Mouse (Mus musculus) neural tube, embryonic 13.5 days (tissue): ENCODE measurements around the gene Rps12-ps3. TPM values are rescaled to one million over a fixed set of nuclear protein-coding genes. Genes with fewer than 3 reads are reported as not detected.

ENCODE experiments used
- ATAC-seq: fragments of 200-750 bp; cut with Nextera tagmentation; 2 replicates; pipeline ENCODE4 v1.8.0; 2017; ENCODE audit warnings: low read depth, mild to moderate bottlenecking, moderate TSS enrichment, moderate library complexity
- H3K27ac ChIP-seq: fragments of 300-500 bp; sonication (generic); replicated peaks from 2 replicates; pipeline ENCODE4 v1.5.1; 2015; ENCODE audit warnings: moderate library complexity, mild to moderate bottlenecking, inconsistent platforms
- H3K27me3 ChIP-seq: fragments of 300-500 bp; sonication (generic); 2 replicates; pipeline ENCODE4 v1.6.1; 2015; ENCODE audit warnings: mild to moderate bottlenecking, inconsistent platforms
- H3K36me3 ChIP-seq: fragments of 300-500 bp; sonication (generic); 2 replicates; pipeline ENCODE4 v1.6.1; 2015; ENCODE audit warnings: mild to moderate bottlenecking, inconsistent platforms
- H3K4me1 ChIP-seq: fragments of 300-500 bp; sonication (generic); replicated peaks from 2 replicates; pipeline ENCODE4 v1.6.1; 2015; ENCODE audit warnings: inconsistent platforms
- H3K4me2 ChIP-seq: fragments of 300-500 bp; sonication (generic); 2 replicates; pipeline ENCODE4 v1.6.1; 2015; ENCODE audit warnings: inconsistent platforms, mild to moderate bottlenecking, moderate library complexity
- H3K4me3 ChIP-seq: fragments of 300-500 bp; sonication (generic); 2 replicates; pipeline ENCODE4 v1.5.1; 2015; ENCODE audit warnings: mild to moderate bottlenecking, inconsistent platforms
- H3K9ac ChIP-seq: fragments of 300-500 bp; sonication (generic); 2 replicates; pipeline ENCODE4 v1.6.1; 2015; ENCODE audit warnings: moderate library complexity, mild to moderate bottlenecking, inconsistent platforms
- H3K9me3 ChIP-seq: fragments of 300-500 bp; sonication (generic); 2 replicates; pipeline ENCODE4 v1.6.1; 2016; ENCODE audit warnings: inconsistent platforms
- WGBS: fragments of 180-500 bp; shearing (Covaris S2); methylation state at CpG from one replicate; pipeline ENCODE4 v1.1.7; 2015; 5-methylcytosine and 5-hydroxymethylcytosine counted together
- polyA plus RNA-seq: library from polyadenylated mRNA; unstranded; fragments of >200 nt; fragmentation: Nextera tagmentation; extraction: Ambion mirVana; gene quantifications from 2 replicates; pipeline ENCODE4 v1.2.1, GENCODE M21; 2015

Gene Rps12-ps3
- polyA plus RNA-seq, 1 experiment from 2014 or later, result 12.1 TPM

DNA sequence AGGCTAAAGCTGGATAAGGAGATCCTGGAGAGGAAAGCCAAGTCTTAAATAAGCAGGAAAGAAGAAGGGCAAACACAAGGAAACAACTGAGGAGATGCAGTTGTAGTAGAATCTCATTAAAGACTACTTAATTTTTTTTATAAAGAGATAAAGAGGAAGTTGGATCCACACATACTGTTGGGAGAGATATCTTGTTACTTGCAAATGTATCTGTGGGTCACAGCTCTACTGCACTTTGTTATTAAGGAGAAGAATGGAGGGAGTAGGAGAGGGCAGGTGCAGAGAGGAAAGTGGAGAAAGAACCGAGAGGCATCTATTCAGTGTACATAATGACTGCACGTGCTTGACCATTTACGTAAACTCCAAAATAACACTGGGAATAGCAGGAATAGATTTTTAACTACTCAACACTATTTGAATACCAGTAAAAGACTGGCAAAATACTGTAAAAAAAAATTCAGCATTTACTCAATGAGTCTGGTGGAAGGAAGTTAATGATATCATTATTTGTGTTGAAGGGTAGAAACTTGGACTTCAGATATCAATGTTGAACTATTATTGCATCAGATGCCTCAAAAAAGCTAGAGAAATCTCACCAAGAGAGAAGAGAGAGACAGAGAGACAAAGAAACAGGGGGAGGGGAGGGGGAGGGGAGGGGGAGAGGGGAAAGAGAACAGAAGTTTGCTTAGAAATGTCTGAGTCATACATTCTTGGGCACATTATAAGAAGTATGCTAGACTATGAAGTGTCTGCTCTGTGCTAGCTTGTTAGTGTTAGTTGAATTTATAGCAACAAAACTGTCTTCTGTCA, 16.0 kb downstream of the Rps12-ps3 start:
- WGBS, result 80% methylated on average over 3 of the region's 3 CpGs
- Histone ChIP-seq H3K36me3 (no peaks in the 10 kb centered on the region), H3K27me3 (no peaks in the 10 kb centered on the region), H3K27ac (no peak overlapping the region), H3K9me3 (no peaks in the 10 kb centered on the region), H3K4me1 (peaks cover 21% of the 10 kb centered on the region), H3K4me2 (no peak overlapping the region), H3K4me3 (no peak overlapping the region), H3K9ac (no peak overlapping the region)
- ATAC-seq, result no peak

DNA sequence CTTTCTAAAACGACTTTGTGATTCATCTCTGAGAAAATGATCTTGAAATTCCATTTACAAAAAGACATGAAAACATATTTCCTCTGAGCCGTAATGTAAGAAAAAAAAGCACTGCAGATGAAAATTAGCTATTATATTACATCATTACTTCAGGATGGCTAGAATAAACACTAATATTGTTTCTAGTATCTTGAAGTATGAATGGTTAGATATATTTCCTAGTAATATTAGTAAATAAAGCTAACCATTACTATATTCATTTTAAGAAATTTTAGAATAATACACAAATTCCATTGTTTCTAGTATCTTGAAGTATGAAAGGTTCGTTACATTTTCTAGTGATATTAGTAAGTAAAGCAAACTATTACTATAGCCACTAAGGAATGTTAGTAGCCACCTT, 17.8 kb downstream of the Rps12-ps3 start:
- H3K27me3 ChIP-seq, result no peaks in the 10 kb centered on the region
- no peak overlapping the region for H3K4me2 ChIP-seq
- 82% methylated on average over 3 of the region's 3 CpGs for WGBS
- no peak overlapping the region for H3K4me3 ChIP-seq
- no peak for ATAC-seq
- H3K4me1 ChIP-seq, result peaks cover 40% of the 10 kb centered on the region
- H3K9me3 ChIP-seq, result no peaks in the 10 kb centered on the region
- H3K9ac ChIP-seq, result no peak overlapping the region
- no peaks in the 10 kb centered on the region for H3K36me3 ChIP-seq
- no peak overlapping the region for H3K27ac ChIP-seq

DNA sequence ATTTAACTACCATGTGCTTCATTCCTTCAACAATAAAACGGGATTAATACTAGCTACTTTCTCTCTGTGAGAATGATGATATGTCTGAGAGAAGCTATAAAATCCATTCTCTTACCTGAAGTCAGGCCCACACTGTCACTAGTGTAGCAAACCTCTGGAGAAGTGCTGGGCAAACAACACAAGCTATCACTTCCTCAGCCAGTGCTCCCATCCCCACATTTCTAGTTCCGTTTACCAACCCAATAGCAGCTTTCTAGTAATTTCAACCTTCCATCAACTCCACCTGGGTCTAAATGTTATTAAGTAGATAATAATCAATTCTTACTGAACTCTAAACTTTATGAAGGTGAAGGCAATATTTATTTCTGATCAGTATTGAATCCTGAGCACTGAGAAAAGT, 20.9 kb downstream of the Rps12-ps3 start:
- H3K4me3 ChIP-seq, result peak overlapping the region; percentile 79
- no peaks in the 10 kb centered on the region for H3K9me3 ChIP-seq
- no peak for ATAC-seq
- H3K27ac ChIP-seq, result no peak overlapping the region
- H3K9ac ChIP-seq, result peak overlapping the region; percentile 54
- H3K36me3 ChIP-seq, result no peaks in the 10 kb centered on the region
- H3K4me2 ChIP-seq, result peak overlapping the region; percentile 100
- no peaks in the 10 kb centered on the region for H3K27me3 ChIP-seq
- peaks cover 48% of the 10 kb centered on the region for H3K4me1 ChIP-seq
- 36% methylated on average over 2 of the region's 2 CpGs for WGBS

DNA sequence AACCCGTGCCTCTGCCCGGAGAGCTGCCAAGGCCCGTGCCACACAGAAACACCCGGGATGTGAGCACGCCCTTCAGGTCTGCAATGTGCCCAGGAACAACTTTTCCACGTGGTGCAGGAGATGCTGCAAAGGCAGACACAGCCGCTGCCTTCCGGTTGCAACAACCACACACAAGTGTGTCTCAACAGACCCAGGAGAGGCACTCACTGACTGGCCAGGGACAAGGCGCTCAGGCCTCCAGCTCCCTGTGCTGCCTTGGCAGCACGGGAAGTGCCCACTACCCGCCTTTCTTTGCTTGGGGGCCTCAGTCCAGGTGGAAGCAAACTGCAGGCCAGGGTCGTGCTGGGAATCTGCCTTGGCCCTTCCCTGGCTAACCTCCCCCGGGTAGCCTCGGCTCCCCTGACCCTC, 22.2 kb downstream of the Rps12-ps3 start:
- H3K9ac ChIP-seq, result peak overlapping the region; percentile 87
- H3K4me2 ChIP-seq, result peak overlapping the region; percentile 100
- H3K27ac ChIP-seq, result no peak overlapping the region
- no peaks in the 10 kb centered on the region for H3K36me3 ChIP-seq
- under 1% methylated on average over 14 of the region's 14 CpGs for WGBS
- ATAC-seq, result no peak
- no peaks in the 10 kb centered on the region for H3K27me3 ChIP-seq
- no peaks in the 10 kb centered on the region for H3K9me3 ChIP-seq
- H3K4me1 ChIP-seq, result peaks cover 48% of the 10 kb centered on the region
- peak overlapping the region; percentile 79 for H3K4me3 ChIP-seq

DNA sequence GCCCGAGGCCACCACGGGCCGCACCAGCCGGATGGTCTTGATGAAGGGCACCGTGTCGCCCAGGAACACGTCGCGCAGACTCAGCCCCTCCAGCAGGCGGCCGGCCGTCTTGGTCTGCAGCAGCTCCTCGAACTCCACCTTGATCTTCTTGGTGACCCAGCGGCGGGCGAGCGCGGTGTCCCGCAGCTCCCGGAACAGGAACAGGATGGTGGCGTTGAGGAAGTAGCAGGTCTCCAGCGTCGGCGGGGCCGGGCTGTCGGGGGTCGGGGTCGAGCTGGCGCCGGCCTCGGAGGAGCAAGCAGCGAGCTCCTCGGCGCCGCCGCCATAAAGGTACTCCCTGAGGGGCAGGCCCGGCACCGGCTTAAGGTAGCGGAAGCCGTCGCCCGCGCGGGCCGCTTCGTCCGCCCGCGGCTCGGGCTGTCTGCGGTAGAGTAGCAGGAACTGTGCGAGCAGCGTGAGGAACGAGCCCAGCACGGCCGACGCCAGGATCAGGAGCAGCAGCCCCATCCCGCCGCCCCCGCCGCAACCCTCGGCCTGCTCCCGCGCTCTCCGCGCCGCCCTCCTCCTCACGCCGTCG, 23.1 kb downstream of the Rps12-ps3 start:
- no peaks in the 10 kb centered on the region for H3K9me3 ChIP-seq
- peak overlapping the region; percentile 100 for H3K4me2 ChIP-seq
- H3K4me3 ChIP-seq, result peak overlapping the region; percentile 79
- ATAC-seq, result peak; percentile 66
- H3K9ac ChIP-seq, result peak overlapping the region; percentile 87
- 0% methylated on average over 65 of the region's 70 CpGs for WGBS
- peaks cover 48% of the 10 kb centered on the region for H3K4me1 ChIP-seq
- H3K36me3 ChIP-seq, result no peaks in the 10 kb centered on the region
- peak overlapping the region; percentile 96 for H3K27ac ChIP-seq
- H3K27me3 ChIP-seq, result no peaks in the 10 kb centered on the region

DNA sequence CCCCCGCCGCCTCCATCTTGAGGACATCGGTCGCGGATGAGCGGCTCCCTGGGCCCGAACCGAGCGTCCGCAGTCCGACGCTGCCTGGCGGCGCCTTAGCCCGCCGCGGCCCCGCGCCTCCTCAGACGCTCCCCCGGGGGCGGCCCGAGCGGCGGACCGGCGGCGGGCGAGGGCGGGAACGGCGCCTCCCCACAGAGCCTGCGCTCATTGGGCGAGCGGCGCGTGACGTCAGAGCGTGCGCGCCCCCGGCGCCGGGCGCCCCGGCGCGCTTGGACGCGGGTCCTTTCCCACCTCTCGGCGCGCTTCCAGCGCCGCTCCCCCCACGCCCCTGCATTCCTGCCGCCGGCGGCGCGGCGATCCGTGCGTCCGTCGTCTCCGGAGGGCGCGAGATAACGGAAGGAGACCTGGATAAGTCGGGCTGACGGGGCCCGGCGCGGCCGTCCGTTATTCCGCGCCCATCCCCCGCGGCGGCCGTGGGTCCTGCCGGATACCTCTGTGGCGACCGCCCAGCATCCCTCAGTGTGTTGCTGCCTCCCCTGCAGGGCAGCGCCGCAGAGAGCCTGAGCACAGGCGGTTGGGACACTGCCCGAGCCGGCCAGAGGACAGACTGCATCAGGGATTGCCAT, 23.7 kb downstream of the Rps12-ps3 start, which contains the start of gene Pdzd8:
Gene Pdzd8 (minus strand): TSS at position 123 of the 626 bp plus-strand sequence.
- H3K4me2 ChIP-seq, result peak within 1 kb of the TSS; percentile 100
- H3K36me3 ChIP-seq, result no peaks in the 10 kb centered on the region
- peak within 1 kb of the TSS; percentile 87 for H3K9ac ChIP-seq
- peak; percentile 95 for ATAC-seq
- peak within 1 kb of the TSS; percentile 96 for H3K27ac ChIP-seq
- H3K9me3 ChIP-seq, result no peaks in the 10 kb centered on the region
- peaks cover 47% of the 10 kb centered on the region for H3K4me1 ChIP-seq
- H3K4me3 ChIP-seq, result peak within 1 kb of the TSS; percentile 79
- under 1% methylated on average over 83 of the region's 91 CpGs for WGBS
- H3K27me3 ChIP-seq, result no peaks in the 10 kb centered on the region

DNA sequence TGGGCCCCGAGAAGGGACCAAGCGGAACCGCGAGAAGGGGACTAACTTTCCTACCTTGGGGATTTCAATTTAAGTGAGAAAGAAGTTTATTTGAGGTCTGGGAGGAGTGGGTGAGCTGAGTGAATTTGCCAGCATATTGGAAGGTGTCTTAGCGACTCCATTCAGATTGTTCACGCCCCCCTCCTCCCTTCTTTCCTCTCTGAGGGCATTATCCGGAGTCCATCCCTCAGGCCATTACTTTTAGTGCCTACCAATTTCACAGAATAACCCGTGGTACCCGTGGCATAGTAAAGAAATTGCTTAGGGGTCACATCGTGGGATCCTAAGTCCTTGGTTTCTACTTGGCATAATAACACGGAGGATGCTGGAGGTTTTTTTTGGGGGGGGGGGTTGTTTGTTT, 24.2 kb downstream of the Rps12-ps3 start:
- Histone ChIP-seq H3K9ac (peak overlapping the region; percentile 87), H3K27me3 (no peaks in the 10 kb centered on the region), H3K4me1 (peaks cover 42% of the 10 kb centered on the region), H3K4me3 (peak overlapping the region; percentile 79), H3K36me3 (no peaks in the 10 kb centered on the region), H3K27ac (peak overlapping the region; percentile 96), H3K9me3 (no peaks in the 10 kb centered on the region), H3K4me2 (peak overlapping the region; percentile 74)
- WGBS, result under 1% methylated on average over 11 of the region's 11 CpGs
- ATAC-seq, result peak; percentile 9

DNA sequence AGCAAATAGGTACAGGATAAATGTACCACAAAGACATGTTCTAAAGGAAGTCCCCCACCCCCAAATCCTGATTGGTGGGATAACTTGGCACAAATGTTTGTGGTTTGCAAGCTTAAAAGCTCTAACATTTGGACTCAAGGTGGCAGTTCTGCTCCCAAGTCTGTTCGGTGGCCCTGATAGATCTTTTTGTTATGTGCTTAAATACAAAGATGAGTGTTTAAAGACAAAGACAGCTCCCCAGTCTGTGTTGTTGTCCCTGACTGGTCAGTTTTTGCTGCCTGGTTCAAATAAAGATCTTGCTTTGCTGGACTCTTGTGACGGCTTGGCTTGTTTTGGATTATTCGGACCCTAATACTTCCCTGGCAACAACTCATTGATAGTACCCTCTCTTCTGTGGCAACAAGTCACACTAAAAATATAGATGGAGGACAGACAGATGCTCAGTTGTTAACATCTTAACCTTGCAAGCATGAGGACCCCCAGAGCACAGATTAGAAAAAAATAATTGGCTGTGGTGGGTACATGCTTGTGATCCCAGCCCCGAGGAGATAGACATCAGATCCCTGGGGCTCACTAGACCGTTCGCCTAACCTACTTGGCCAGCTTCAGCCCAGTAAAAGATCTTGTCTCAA, 27.4 kb downstream of the Rps12-ps3 start:
- no peaks in the 10 kb centered on the region for H3K9me3 ChIP-seq
- H3K9ac ChIP-seq, result no peak overlapping the region
- no peak overlapping the region for H3K27ac ChIP-seq
- WGBS, result 86% methylated on average over 6 of the region's 6 CpGs
- no peak for ATAC-seq
- peaks cover 13% of the 10 kb centered on the region for H3K4me1 ChIP-seq
- H3K4me2 ChIP-seq, result no peak overlapping the region
- no peaks in the 10 kb centered on the region for H3K27me3 ChIP-seq
- H3K4me3 ChIP-seq, result no peak overlapping the region
- no peaks in the 10 kb centered on the region for H3K36me3 ChIP-seq

DNA sequence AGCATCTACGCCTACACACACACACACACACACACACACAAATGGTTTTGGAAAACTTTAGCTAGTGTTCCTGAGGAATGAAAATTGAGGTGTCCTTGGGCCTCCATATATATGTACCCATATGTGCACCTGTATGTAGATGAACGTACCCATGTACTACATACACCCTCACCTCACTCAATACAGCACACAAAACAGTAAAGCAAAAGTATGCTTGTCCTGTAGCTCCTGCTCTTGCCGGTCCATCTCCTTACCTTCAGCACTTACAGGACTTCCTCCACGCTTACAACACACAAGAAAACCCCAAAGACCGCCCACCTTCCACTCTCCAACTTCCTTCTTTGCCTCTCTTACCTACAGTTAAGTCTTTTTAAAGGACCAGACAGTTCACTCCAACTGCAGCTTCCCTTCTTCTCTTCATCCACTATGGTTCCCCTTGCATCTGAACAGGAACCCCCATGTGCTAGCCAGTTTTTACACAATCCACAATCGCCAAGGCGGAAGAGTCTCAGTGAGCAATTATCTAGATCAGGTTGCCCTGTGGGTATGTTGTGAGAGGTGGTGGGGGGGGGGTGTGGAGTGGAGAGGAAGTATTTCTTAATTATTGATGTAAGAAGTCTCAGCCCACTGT, 28.3 kb downstream of the Rps12-ps3 start:
- Histone ChIP-seq H3K4me2 (no peak overlapping the region), H3K4me1 (peaks cover 8% of the 10 kb centered on the region; the same call in 1 of the 2 replicates), H3K9me3 (no peaks in the 10 kb centered on the region), H3K9ac (no peak overlapping the region), H3K36me3 (no peaks in the 10 kb centered on the region), H3K27me3 (no peaks in the 10 kb centered on the region), H3K4me3 (no peak overlapping the region), H3K27ac (no peak overlapping the region)
- no peak for ATAC-seq
- WGBS, result 88% methylated on average over 7 of the region's 7 CpGs

DNA sequence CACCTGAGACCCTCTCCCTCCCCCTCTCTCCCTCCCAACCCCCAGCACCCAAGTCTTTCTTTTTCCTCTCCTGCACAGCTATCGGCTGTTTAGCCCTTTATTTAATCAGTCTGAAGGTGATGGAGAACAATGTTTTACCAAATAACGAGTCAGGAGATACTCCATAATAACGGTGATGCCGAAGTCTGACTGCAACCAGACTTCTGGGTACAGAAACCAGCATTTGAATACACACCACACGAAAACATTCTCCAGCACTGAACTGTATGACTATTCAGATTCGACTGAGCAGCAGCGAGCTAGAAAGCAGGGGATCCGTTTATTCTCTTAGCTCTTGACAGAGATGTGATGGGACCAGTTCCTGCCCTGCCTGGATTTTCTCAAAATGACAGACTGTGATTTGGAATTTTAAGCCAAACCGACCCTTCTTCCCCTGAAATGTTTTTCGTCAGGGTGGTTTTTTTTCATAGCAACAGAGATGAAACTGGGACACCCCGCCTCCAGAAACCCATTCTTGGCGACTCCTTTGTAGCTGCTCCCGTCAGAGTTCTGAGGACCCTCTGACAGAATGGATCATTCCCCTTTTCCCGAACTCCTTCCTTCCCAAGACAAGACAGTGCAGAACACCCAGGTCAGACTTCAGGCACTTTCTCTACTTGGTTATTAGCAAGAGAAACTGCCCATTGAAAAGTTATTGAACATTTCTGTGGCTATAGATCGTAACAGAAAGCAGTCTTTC, 29.2 kb downstream of the Rps12-ps3 start:
- H3K36me3 ChIP-seq, result no peaks in the 10 kb centered on the region
- peaks cover 7% of the 10 kb centered on the region; the same call in 1 of the 2 replicates for H3K4me1 ChIP-seq
- no peak overlapping the region for H3K9ac ChIP-seq
- H3K4me3 ChIP-seq, result no peak overlapping the region
- H3K27ac ChIP-seq, result no peak overlapping the region
- WGBS, result 78% methylated on average over 15 of the region's 15 CpGs
- H3K9me3 ChIP-seq, result no peaks in the 10 kb centered on the region
- no peak for ATAC-seq
- H3K4me2 ChIP-seq, result no peak overlapping the region
- no peaks in the 10 kb centered on the region for H3K27me3 ChIP-seq

DNA sequence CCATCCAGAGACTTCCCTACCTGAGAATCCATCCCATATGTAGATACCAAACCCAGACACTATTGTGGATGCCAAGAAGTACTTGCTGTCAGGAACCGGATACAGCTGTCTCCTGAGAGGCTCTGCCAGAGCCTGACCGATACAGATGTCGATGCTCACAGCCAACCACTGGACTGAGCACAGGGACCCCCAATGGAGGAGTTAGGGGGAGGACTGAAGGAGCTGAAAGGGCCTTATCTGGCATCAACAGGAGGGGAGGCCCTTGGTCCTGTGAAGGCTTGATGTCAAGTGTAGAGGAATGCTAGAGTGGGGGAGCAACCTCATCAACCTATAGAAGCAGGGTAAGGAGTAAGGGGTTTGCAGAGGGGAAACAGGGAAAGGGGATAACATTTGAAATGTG, 30.7 kb downstream of the Rps12-ps3 start:
- H3K27ac ChIP-seq, result no peak overlapping the region
- H3K36me3 ChIP-seq, result no peaks in the 10 kb centered on the region
- WGBS, result 81% methylated on average over 3 of the region's 3 CpGs
- H3K9ac ChIP-seq, result no peak overlapping the region
- H3K27me3 ChIP-seq, result no peaks in the 10 kb centered on the region
- H3K4me2 ChIP-seq, result no peak overlapping the region
- ATAC-seq, result no peak
- H3K9me3 ChIP-seq, result no peaks in the 10 kb centered on the region
- H3K4me1 ChIP-seq, result no peaks in the 10 kb centered on the region
- no peak overlapping the region for H3K4me3 ChIP-seq
